Mouse (Mus musculus): ENCODE results near the gene Tmem248. TPM values are rescaled to one million over a fixed set of nuclear protein-coding genes. Genes with fewer than 3 reads are reported as not detected.
A peak's percentile ranks its signal among the peaks of the same experiment; 100 is the strongest.

The Tmem248 gene
- polyA plus RNA-seq, 1 experiment from 2014 or later = 45.4 TPM

DNA sequence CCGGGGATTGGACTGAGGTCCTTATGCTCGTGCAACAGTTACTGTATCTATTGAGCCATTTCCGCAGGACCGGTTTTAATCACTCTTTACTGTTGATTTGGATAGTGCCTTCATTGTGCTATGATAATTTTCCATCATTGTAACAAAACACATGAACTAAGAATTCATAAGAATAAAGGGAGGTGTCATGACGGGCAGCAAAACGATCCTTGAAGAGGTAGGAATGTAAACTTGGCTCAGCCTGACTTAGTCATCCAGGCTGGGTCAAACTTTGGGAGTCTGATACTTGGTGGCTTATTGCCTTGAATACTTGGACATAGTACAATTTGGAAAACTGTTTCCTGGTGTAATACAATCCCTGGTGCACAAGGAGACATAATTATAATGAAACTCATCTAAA, 31.6 kb upstream of the Tmem248 start:
- no peak overlapping the region for H3K27ac ChIP-seq
- no peaks in the 10 kb centered on the region for H3K27me3 ChIP-seq (replicated peaks)
- H3K36me3 ChIP-seq = peaks cover 31% of the 10 kb centered on the region
- H3K4me2 ChIP-seq = no peak overlapping the region
- H3K9ac ChIP-seq = no peak overlapping the region
- H3K4me3 ChIP-seq = no peak overlapping the region
- H3K9me3 ChIP-seq (replicated peaks) = no peaks in the 10 kb centered on the region
- ATAC-seq = no peak
- peaks cover 52% of the 10 kb centered on the region for H3K4me1 ChIP-seq
- WGBS (ENCODE audit: insufficient replicate concordance) = 86% methylated on average over 6 of the region's 6 CpGs

DNA sequence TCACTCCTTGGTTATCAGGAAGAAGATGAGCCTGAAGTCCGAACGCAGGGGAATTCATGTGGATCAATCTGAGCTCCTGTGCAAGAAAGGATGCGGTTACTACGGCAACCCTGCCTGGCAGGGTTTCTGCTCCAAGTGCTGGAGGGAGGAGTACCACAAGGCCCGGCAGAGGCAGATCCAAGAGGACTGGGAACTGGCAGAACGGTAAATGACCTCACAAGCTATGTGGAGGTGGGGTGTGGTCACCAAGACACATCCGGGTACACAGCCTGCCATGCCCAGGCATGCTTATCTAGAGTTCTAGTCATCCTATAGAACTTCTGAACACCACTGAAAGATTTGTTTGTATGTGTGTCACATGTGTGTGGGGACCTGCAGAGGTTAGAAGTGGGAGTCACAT, 29.5 kb upstream of the Tmem248 start:
- no peak overlapping the region for H3K4me2 ChIP-seq
- H3K4me1 ChIP-seq = peaks cover 43% of the 10 kb centered on the region
- no peaks in the 10 kb centered on the region for H3K27me3 ChIP-seq (replicated peaks)
- 69% methylated on average over 7 of the region's 7 CpGs for WGBS (ENCODE audit: insufficient replicate concordance)
- H3K27ac ChIP-seq = no peak overlapping the region
- ATAC-seq = peak; percentile 66; the same call in 1 of the 2 replicates
- no peak overlapping the region for H3K4me3 ChIP-seq
- H3K9ac ChIP-seq = no peak overlapping the region
- no peaks in the 10 kb centered on the region for H3K9me3 ChIP-seq (replicated peaks)
- peaks cover 52% of the 10 kb centered on the region for H3K36me3 ChIP-seq

DNA sequence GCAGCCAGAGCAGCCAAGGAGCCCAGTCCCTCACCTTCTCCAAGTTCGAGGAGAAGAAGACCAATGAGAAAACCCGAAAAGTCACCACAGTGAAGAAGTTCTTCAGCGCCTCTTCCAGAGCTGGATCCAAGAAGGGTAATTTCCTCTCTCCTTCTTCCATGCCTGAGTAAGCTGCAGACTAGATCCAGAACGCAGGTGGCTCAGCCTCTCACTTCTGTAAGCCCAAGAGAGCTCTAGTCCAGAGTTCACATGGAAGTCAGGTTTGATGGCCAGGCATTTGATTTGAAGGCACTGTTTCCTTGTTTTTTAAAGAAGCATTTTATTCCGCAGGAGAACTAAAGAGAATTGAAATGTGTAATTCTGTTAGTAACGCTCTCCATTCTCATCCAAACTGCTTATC, 26.0 kb upstream of the Tmem248 start:
- no peak overlapping the region for H3K4me3 ChIP-seq
- 80% methylated on average over 6 of the region's 6 CpGs for WGBS (ENCODE audit: insufficient replicate concordance)
- H3K36me3 ChIP-seq = peaks cover 87% of the 10 kb centered on the region
- no peak overlapping the region for H3K27ac ChIP-seq
- ATAC-seq = no peak
- no peaks in the 10 kb centered on the region for H3K27me3 ChIP-seq (replicated peaks)
- no peak overlapping the region for H3K4me2 ChIP-seq
- H3K9me3 ChIP-seq (replicated peaks) = no peaks in the 10 kb centered on the region
- no peak overlapping the region for H3K9ac ChIP-seq
- H3K4me1 ChIP-seq = peaks cover 26% of the 10 kb centered on the region

DNA sequence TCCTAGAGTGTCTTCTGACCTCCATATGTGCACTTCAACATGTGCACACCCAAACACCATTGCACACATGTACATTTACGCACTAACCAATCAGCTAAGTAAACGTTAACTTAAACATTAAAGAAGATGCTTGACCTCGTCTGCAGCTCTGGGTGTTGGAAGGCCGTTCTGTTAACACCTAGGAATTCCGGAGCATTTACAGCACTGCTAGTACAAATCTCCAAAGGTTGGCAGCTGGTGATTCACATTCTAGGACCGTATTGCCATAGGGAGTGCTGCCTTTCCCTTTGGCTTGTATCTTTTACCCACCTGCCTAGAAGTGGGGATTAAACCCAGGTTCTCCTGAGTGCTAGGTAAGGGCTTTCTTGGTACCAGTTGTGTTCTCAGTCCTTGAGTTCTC, 25.0 kb upstream of the Tmem248 start:
- no peaks in the 10 kb centered on the region for H3K9me3 ChIP-seq (replicated peaks)
- no peak for ATAC-seq
- no peak overlapping the region for H3K4me3 ChIP-seq
- no peak overlapping the region for H3K27ac ChIP-seq
- WGBS (ENCODE audit: insufficient replicate concordance) = 91% methylated on average over 6 of the region's 6 CpGs
- no peak overlapping the region for H3K9ac ChIP-seq
- H3K4me1 ChIP-seq = peaks cover 24% of the 10 kb centered on the region
- no peaks in the 10 kb centered on the region for H3K27me3 ChIP-seq (replicated peaks)
- H3K36me3 ChIP-seq = peaks cover 94% of the 10 kb centered on the region
- no peak overlapping the region for H3K4me2 ChIP-seq

DNA sequence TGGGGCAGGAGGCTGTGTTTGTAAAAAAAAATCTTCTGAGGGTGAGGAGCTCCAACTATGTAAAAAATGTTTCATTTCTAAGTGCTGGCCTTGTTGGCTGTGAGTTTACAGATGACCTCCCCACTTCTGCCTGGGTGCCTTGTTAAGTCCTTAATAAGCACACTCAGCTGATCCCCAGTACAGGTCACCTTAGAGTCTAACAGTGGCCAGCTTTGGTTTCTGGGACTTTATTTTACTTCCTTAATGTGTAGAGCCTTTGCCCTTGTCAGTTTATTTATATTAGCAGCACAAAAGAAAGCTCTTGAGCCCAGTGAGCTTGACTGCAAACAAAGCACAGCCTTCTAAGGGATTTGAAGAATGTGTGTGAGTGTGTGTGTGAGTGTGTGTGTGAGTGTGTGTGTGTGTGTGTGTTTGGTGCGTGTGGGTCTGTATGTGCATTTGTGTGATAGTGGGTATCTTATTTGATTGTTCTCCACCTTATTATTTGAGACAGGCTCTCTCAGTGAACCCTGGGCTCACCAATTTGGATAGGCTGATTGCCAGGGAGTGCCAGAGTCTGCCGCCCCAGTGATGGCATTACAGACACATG, 24.4 kb upstream of the Tmem248 start:
- H3K27me3 ChIP-seq (replicated peaks) = no peaks in the 10 kb centered on the region
- no peaks in the 10 kb centered on the region for H3K9me3 ChIP-seq (replicated peaks)
- peaks cover 18% of the 10 kb centered on the region for H3K4me1 ChIP-seq
- WGBS (ENCODE audit: insufficient replicate concordance) = 59% methylated on average over 2 of the region's 2 CpGs
- no peak overlapping the region for H3K4me2 ChIP-seq
- H3K27ac ChIP-seq = no peak overlapping the region
- peaks cover 97% of the 10 kb centered on the region for H3K36me3 ChIP-seq
- ATAC-seq = no peak
- H3K9ac ChIP-seq = no peak overlapping the region
- H3K4me3 ChIP-seq = no peak overlapping the region

DNA sequence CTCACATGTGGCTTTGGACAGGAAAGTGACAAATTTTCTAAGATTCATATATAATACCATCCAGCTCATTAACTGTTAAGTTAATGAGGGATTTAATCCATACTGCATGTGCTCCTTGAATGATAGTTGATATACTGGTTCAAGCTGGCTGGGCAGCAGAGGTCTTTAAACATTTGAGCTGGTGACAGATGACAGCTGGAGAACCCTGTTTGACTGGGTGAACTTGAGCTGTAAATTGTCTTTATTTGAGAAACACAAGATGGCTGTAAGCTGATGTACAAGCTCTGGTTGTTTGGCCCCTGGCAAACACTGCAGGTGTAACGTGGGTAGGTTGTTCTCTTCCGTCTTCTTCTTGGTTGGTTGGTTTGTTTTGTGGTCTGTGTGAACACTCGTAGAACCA, 23.1 kb upstream of the Tmem248 start:
- no peak overlapping the region for H3K4me2 ChIP-seq
- no peaks in the 10 kb centered on the region for H3K9me3 ChIP-seq (replicated peaks)
- H3K27me3 ChIP-seq (replicated peaks) = no peaks in the 10 kb centered on the region
- H3K4me3 ChIP-seq = no peak overlapping the region
- no peak for ATAC-seq
- peaks cover 97% of the 10 kb centered on the region for H3K36me3 ChIP-seq
- 79% methylated on average over 3 of the region's 3 CpGs for WGBS (ENCODE audit: insufficient replicate concordance)
- H3K4me1 ChIP-seq = peaks cover 15% of the 10 kb centered on the region
- H3K27ac ChIP-seq = no peak overlapping the region
- H3K9ac ChIP-seq = no peak overlapping the region

DNA sequence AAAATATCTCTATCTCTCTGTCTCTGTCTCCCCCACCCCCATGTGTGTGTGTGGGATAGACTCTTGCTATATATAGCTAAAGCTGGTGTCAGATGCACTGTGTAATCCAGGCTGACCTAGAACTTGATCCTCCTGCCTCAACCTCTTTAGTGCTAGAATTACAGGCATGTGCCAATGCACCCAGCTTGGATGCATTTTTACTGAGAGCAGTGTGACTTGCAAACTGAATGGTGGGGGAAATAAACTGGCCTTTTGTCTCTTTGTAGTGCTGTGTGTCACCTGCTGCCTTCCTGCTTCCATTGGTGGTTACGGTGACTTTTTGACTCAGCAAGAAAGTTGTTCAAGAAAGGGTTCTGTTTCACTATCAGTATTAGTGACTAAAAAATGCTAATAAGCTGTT, 20.6 kb upstream of the Tmem248 start:
- no peak for ATAC-seq
- Histone ChIP-seq H3K36me3 (peaks cover 95% of the 10 kb centered on the region), H3K4me1 (peaks cover 15% of the 10 kb centered on the region), H3K9me3 (replicated peaks) (no peaks in the 10 kb centered on the region), H3K4me2 (no peak overlapping the region), H3K9ac (no peak overlapping the region), H3K4me3 (no peak overlapping the region), H3K27ac (no peak overlapping the region), H3K27me3 (replicated peaks) (no peaks in the 10 kb centered on the region)
- WGBS (ENCODE audit: insufficient replicate concordance) = 80% methylated on average over 1 of the region's 1 CpGs

DNA sequence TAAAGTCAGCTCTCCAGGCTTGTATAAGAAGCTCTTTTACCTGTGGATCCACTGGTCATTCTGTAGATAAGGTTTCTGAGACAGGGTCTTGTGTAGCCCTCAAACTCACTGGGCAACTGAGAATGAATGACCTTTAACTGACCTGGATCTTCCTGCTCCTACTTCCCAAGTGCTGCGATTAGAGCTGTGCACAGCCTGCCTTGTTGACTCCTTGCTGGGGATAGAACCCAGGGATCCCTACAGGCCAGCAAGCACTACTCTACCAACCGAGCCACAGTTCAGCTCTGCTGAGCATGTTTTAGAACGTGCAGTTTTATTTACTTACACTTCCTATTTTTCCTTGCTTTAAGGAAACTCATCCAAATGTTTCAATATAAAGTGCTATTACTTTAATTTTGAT, 19.4 kb upstream of the Tmem248 start:
- no peaks in the 10 kb centered on the region for H3K27me3 ChIP-seq (replicated peaks)
- H3K9ac ChIP-seq = no peak overlapping the region
- H3K9me3 ChIP-seq (replicated peaks) = no peaks in the 10 kb centered on the region
- peaks cover 94% of the 10 kb centered on the region for H3K36me3 ChIP-seq
- 83% methylated on average over 3 of the region's 3 CpGs for WGBS (ENCODE audit: insufficient replicate concordance)
- H3K4me3 ChIP-seq = no peak overlapping the region
- no peak for ATAC-seq
- no peak overlapping the region for H3K4me2 ChIP-seq
- no peak overlapping the region for H3K27ac ChIP-seq
- H3K4me1 ChIP-seq = peaks cover 15% of the 10 kb centered on the region

DNA sequence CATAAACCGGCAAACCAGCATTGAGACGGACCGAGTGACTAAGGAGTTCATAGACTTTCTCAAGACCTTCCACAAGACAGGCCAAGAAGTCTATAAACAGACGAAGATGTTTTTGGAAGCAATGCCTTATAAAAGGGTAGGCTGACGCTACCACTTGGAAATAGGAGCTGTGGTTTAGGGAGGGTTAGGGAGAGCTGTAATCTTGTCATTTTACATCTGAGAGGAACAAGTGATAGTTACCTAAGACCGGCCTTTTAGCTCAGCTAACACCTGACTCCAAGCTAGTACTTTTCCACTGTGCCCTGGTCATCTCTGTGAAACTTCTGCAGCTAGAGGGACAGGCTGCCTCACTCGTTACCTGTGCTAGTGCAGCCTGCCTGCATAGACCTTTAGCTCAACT, 18.9 kb upstream of the Tmem248 start:
- ATAC-seq = no peak
- H3K36me3 ChIP-seq = peaks cover 94% of the 10 kb centered on the region
- WGBS (ENCODE audit: insufficient replicate concordance) = 87% methylated on average over 7 of the region's 7 CpGs

DNA sequence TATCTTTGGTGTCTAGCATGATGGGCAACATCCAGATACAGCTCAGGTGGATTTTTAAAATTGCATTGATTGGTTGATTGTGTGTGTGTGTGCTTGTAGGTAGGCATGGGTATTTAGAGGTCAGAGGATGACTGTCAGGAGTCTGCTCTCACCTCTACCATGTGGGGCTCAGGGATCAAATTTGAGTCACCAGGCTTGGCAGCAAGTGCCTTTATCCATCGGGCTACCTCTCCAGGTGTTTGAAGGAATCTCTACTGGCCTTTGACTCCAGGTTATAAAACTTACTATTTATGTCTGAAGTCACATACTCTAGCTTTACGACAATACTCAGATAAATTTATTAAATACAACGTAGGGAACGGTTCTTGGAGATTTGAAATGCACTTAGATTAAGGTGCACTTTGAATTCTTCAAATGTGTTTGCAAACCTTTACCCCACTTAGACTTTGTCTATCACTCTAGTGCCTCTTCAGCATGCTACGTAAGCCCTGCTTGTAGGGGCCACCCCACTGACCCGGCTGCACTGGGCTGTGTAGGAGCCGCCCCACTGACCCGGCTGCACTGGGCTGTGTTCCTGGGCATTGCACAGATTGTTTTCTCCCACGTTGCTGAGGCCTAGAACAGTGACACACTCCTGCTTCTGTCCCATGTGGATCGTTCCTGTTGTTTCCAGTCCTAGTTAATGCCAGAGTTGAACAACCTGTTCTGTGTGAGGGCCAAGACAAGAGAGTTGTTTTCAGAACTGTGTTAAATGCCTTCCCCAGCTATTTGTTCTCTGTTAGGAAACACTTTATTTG, 16.4 kb upstream of the Tmem248 start:
- H3K36me3 ChIP-seq = peaks cover 91% of the 10 kb centered on the region
- ATAC-seq = no peak

More for the DNA sequence above, 18.9 kb upstream of the Tmem248 start:
- Histone ChIP-seq H3K9me3 (replicated peaks) (no peaks in the 10 kb centered on the region), H3K4me1 (peaks cover 15% of the 10 kb centered on the region), H3K27ac (no peak overlapping the region), H3K4me2 (no peak overlapping the region), H3K27me3 (replicated peaks) (no peaks in the 10 kb centered on the region), H3K9ac (no peak overlapping the region), H3K4me3 (no peak overlapping the region)

DNA sequence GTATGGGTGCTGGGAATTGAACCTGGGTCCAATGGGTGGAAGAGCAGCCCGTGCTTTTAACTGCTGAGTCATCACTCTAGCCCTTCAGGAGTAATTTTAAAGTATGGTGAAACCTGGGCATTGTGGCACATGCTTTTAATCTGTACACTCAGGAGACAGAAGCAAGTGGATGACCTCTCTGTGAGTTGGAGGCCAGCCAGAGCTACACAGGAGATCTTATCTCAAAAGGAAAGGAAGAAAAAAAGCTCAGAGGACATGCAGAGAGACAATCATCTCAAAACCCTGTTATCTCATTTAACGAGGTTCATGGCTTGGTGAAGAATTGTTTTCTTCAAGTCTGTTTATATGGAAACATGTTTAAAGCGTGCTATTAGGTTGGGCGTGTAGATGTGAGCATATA, 12.9 kb upstream of the Tmem248 start:
- Histone ChIP-seq H3K4me3 (no peak overlapping the region), H3K4me1 (peaks cover 8% of the 10 kb centered on the region; the same call in 1 of the 2 replicates), H3K4me2 (no peak overlapping the region), H3K9ac (no peak overlapping the region), H3K27me3 (replicated peaks) (no peaks in the 10 kb centered on the region), H3K9me3 (replicated peaks) (no peaks in the 10 kb centered on the region), H3K27ac (0 out of 2 replicates have a peak overlapping the region, but pooled peaks have one; percentile 48), H3K36me3 (peaks cover 92% of the 10 kb centered on the region)
- ATAC-seq = no peak
- WGBS (ENCODE audit: insufficient replicate concordance) = 65% methylated on average over 4 of the region's 4 CpGs

More for the DNA sequence above, 16.4 kb upstream of the Tmem248 start:
- no peaks in the 10 kb centered on the region for H3K9me3 ChIP-seq (replicated peaks)
- H3K27ac ChIP-seq = no peak overlapping the region
- no peak overlapping the region for H3K9ac ChIP-seq
- H3K4me2 ChIP-seq = no peak overlapping the region
- H3K27me3 ChIP-seq (replicated peaks) = no peaks in the 10 kb centered on the region
- peaks cover 15% of the 10 kb centered on the region for H3K4me1 ChIP-seq
- no peak overlapping the region for H3K4me3 ChIP-seq
- 88% methylated on average over 10 of the region's 10 CpGs for WGBS (ENCODE audit: insufficient replicate concordance)

DNA sequence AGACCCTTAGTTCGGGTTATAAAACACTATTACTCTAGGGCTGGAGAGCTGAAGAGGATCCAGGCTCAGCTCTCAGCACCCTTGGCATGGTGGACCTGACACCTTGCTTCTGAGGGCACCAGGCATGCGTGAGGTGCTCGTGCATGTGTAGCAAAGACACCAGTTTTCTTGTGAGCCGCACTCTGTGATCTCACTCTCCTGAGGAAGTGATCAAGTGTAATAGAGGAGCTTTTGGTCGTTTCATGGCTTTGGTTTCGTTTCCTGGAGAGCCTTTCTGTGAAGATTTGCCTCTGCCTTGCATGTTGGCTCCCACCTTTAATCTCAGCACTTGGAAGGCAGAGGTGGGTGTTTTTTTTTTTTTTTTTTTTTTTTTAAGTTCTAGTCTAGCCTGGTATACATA, 12.3 kb upstream of the Tmem248 start:
- H3K9ac ChIP-seq = no peak overlapping the region
- no peak for ATAC-seq
- H3K36me3 ChIP-seq = peaks cover 92% of the 10 kb centered on the region
- no peak overlapping the region for H3K4me3 ChIP-seq
- H3K4me2 ChIP-seq = no peak overlapping the region
- H3K27ac ChIP-seq = no peak overlapping the region
- H3K9me3 ChIP-seq (replicated peaks) = no peaks in the 10 kb centered on the region
- peaks cover 8% of the 10 kb centered on the region; the same call in 1 of the 2 replicates for H3K4me1 ChIP-seq
- no peaks in the 10 kb centered on the region for H3K27me3 ChIP-seq (replicated peaks)
- 76% methylated on average over 6 of the region's 6 CpGs for WGBS (ENCODE audit: insufficient replicate concordance)
